Mouse (Mus musculus): Measurements from ENCODE around the gene Glmp.
"Not testable (repeated sequence)": the region's sequence is repeated elsewhere in the genome, so short reads cannot be mapped to it uniquely, and the experiment has no call there.

The Glmp gene

GRCm38 (mm10) chr3:88378599-88378998 is 53.8 kb downstream of the Glmp start, which contains the start of gene Bglap2:
Gene Bglap2, minus strand, starts transcription at chr3:88378699.
- DNase-seq: not testable (repeated sequence)

Data from thymus, postnatal 4 days (tissue).